Mouse (Mus musculus): ENCODE data around the gene Meis1. TPM values are rescaled to one million over a fixed set of nuclear protein-coding genes. Genes with fewer than 3 reads are reported as not detected.

Gene Meis1
- polyA plus RNA-seq, 1 experiment = 22.7 TPM

DNA sequence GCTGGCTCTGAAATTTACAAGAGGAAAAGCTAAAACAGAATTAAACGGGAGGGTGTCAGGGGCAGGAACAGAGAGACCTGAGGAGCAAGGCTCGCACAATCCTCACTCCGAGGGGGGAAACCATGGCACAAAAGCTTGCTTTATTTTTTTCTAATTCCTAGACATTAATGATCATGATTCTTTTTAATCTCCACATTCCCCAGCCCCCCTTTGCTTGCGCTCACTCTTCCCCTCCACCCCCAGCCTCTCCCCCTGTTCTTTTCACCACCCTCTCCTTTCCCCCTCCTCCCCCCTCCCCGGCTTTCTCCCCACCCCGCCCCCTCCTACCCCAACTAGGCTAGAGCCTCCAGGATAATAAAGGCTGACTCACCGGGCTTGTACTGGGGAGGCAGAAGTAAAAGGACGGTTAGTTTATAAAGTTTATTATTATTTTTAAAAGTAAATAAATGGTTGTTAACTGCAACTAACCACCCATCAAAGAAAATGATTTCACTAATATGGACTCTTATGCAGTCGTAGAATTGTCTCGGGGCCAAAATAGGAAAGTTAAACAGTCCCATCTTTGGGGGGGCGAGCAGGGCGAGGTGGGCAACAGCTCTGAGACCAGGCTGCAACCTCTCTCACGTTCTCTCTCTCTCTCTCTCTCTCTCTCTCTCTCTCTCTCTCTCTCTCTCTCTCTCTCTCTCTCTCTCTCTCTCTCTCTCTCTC, 139.9 kb downstream of the Meis1 start:
- no peak for DNase-seq (ENCODE audit: extremely low spot score in 1 of 2, low spot score in 1 of 2)

DNA sequence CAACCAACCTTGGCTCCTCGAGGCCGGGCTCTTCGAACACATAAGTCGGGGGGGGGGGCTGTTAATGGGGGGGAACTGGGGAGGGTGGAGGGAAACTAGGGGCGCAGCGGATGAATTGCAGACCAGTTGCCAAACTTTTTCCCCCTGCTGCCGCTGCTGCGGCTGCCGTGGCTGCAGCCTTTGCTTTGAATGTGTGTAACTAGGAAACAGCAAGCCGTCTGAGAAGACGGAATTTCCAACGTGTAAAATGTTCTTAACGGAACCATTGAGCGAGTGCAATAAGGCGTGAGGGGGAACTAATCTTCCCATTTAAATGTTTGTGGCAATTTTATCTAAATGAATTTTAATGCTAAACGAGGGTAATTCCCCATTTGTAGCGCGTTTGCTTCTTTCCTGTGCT, 140.8 kb downstream of the Meis1 start:
- DNase-seq (ENCODE audit: extremely low spot score in 1 of 2, low spot score in 1 of 2) = no peak

DNA sequence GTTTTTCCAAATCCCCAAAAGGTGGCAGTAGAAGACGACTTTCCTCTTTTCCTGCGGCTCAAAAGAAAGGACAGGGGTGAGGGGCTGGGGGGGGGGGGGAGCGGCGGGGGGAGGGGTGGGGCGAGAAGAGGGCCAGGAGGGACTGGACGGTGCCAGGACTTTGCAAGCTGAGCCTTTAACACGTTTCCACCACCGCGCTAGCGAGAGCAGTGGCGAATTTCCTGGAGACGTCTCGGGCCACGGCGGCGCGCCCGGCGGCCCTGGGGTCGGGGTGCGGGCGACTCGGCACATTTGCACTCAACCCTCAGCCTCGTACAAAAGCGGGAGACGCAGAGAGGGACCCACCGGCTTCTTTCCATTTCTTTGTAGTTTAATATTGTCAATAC, 141.2 kb downstream of the Meis1 start:
- DNase-seq (ENCODE audit: extremely low spot score in 1 of 2, low spot score in 1 of 2) = no peak

DNA sequence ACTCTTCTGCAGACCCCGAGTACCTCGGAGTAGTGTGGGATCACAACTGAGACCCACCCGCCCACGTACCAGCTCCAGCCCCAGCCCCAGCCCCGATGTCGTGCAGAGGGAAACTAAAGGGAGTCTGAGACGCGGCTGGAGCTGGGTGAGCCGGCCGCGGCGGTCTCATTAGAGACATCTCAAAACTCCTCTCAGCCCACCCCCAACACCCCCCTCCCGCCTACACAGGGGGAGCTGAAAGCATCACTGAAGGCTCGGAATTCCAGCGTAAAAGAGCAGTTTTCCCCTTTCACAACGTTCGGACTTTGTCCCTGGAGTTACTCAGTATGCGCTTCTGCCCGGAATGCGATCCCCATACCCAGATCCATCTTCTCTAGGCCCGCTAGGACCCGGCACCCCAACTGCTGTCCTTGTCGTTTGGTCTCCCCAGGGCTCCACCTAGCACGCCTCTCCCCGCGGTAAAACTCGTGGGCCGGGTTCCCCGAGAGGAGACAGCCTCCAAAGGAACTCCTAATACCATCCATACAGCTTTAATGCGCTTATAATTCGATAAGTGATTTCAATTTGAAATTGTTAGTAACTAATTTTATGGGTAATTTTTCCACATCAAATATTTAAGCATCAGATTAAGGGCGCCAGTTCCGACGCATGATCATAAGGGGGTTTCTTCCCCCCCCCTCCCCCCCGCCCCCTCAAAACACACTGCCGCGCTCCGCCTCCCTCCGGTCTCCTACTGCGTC, 141.7 kb downstream of the Meis1 start:
- DNase-seq (ENCODE audit: extremely low spot score in 1 of 2, low spot score in 1 of 2) = no peak

DNA sequence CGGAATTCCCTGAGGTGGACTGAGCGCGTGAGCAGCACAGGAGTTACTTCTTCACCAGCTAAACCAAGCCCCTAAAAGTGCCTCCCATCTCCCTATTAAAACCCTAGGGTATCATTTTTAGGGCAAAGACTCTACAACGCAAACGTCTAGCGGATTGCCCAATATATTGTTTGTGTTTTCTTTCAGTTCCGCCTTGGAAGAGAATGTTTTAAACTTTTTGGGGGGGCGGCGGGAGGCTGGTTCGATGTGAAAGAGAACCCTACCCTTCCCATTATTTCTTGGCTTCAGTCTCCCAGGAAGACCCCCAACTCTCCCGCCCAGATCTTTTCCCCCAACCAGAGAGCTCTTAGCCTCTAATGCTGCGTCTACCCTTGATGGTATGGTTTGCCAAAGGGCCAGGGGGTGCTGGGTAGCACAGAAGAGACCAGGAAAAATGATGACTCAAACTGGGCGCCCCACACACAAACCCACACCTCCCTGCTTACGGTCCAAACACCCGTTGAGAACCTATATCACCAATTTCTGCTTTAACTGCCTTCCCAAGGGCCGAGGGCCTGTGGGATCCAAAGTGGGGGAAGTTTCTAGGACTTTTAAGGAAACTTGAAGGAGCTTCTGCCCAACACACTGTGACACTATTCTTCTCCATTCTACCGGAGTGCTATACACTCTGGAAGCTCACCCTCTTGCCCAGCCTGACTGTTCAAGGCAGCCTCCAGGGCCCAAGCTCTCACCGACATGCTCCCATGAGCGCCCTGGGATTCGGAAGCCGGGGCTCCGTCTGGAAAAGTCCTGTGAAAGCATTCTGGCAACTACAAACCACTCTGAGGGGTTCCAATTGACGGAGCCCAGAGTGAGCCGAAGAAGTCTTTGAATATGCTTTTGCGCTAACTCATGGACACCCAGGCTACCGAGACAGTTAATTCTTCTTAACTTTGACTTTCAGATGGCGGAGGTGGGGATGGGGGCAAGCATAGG, 142.6 kb downstream of the Meis1 start:
- no peak for DNase-seq (ENCODE audit: extremely low spot score in 1 of 2, low spot score in 1 of 2)

DNA sequence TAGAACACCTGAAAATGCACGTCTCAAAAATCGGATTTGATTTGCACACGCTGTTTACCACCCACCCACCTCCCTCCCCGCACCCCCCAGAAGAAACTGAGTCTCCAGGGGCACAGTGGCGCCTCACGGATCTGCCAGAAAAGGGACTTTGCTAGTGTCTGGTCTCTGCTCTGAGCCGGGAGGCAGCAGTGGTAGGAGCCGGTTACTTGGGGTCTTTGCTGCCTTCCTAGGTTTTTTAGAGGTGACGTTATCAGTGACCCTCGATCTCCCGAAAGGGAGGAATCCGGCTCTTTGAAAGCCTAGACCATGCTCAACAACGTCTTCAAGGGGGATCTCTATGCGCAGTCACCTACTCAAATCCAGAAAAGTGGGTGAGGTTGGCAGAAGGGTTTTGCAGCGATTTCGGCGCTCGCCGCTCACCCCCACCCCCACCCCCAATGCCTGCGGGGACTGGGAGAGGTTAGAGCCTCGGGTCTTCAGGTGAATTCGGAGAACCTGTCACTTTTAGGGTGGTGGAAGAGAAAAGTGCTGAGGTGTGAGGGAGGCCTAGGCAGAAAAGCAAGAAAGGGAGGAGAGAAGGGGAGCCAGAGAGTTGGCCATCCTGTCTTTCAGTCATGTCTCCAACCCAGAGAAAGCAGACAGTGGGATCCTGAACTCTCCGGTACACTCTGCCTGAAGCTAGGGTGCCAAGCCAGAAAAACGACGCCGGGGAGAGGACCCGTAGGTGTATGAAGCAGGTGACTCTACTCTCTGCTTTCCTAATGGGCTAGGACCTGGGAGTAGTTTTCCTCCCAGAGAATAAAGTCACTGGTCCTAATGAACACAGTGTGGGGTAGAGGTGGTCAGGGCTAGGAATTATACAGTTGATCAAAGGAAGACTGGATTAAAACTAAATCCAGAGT, 143.5 kb downstream of the Meis1 start:
- no peak for DNase-seq (ENCODE audit: extremely low spot score in 1 of 2, low spot score in 1 of 2)

DNA sequence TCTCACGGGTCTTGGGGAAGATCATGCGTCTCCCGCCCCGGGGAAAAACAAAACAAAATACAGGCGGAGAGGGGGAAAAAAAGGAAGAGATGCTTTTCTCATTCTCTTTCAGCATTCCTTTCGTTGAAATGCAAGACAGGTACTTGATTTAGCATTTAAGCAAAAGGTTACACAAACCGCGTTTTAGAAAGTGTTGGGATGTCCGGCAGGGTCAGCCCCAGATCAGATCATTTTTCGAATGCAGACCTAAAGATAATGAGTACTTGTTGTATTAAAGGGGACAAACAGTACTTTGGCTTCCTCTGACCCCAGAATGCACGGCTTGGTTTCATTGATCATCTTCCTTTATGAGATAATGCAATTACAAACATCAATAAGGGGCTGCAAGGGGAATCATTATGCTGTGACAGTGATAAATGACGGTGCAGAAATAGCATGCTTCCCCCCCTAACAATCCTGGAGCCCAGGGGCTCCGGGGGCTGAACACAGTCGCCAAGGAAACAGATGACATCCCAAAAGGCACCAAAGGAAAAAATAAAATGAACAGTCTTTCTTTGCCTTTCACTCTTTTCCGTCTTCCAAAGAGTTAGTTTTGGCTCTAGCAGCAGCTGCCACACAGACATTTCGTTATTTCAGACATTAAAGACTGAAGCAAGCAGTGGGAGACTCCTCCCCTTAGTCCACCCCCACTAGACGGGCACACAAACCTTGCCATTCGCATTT, 144.3 kb downstream of the Meis1 start:
- DNase-seq (ENCODE audit: extremely low spot score in 1 of 2, low spot score in 1 of 2) = no peak

DNA sequence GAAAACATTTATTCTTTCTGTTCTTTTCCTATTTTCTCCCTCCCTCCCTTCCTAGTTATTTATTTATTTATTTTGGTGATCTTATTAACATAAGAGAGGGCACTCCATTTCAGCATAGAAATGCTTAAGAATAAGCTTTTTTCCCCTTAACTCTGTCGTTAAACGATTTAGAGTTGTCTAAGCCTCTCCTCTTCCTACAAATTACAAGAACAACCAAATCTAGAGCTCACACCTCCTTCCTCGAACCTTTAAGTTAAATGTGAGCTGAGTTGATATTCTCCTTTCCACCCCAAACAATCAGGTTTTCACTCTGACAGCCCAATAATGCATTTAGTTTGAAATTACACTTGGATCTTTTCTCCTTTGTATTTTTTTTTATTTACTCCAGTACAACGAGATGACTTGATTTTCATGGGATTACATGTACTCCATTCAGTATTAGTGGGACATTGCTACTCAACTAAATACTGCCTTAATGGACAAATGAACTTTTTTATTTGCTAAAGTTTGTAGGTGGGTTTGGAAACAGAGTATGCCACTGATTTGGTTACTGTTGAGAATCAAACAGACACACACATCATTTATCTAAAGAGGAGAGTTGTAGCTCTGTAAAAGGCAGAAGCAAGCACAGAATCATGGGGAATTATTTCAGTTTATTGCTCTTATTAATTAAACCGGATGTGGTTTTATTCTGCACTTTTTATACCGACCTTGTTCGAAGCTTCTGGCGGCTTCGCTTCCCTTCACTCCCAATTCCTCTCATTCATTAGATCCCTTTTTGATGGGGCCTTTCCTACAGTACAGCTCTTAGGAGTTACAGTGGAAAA, 145.1 kb downstream of the Meis1 start:
- no peak for DNase-seq (ENCODE audit: extremely low spot score in 1 of 2, low spot score in 1 of 2)

DNA sequence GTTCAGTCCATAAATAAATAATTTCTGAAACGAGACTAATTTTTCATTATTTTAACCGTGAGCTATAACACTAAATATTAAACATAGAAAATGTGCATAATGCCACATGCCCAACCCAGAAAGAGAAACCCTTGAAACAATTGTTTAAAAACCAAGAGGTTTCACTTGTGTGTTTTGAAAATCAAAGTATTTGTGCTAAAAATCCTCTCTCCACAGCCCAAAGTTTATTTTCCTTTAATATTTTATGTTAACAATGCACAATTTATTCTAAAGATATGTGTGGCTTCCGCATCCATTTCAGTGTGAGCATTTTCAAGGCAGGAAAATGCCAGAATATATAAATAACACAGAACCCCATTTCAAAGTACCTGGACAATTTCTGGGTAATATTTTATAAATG, 146.0 kb downstream of the Meis1 start:
- DNase-seq (ENCODE audit: extremely low spot score in 1 of 2, low spot score in 1 of 2) = no peak

DNA sequence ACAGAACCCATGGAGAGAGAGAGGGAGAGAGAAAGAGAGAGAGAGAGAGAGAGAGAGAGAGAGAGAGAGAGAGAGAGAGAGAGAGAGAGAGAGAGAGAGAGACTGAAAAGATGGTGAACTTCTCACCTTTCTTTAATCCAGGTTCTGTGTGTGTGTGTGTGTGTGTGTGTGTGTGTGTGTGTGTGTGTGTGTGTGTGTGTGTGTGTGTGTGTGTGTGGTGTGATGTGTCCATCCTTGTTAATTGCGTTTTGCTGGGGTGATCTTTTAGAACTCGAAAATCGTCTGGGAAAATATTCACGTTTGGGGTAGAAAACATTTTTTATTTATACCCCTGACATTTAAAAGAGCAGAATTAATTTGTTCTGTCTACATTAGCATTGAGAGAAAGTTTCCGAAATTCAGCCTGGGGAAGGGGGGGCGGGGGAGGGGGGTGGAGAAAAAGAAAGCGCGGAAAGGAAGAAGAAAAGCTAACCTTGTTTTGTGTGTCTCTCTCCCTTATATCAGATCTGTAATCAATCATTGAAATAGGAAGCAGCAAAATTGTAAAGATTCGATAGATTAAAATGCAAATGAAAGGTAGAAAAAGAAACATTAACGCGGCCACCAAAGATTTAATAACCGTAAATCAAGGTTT, 146.6 kb downstream of the Meis1 start:
- DNase-seq (ENCODE audit: extremely low spot score in 1 of 2, low spot score in 1 of 2) = no peak

DNA sequence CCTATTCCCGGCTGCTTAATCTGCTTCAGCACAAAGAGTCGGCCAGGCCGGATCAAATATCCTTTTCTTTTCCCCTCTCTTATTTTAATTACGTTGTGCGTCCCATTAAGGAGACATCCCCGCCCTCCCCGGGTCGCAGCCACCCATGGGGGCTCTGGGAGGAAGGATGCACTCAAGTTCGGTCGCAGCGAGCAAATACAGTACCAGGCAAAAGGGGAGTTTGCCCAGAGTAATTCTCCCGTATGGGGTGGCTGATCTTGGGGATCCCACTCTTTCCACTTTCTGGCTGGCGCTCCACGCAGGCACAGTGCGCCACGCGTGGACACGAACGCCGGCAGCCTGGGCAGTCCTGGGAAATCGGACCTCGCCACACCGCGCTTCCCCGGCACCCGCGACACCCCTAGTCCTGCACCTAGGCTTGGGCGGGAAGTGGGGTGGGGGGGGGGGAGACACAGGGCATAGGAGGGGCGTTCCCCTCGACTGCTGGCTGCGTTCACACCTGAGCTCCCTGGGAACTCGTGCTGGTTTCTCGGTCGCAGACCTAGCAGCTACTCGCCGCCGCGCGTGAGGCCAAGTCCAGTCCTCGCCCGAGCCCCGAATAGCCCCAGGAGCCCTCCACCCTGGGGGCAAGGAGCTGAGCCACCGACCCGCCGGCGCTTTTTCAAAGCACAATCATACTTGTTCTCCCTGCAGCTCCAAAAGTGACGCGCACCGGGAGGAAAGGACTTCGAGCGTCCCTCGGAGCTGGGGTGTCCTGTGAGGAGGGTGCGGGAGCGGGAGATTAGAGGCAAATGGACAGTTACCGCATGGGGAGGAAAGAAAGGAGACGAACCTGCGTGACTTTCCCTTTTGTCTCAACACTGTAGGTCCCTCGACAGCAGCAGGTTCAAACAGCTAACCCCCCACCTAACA, 147.4 kb downstream of the Meis1 start:
- no peak for DNase-seq (ENCODE audit: extremely low spot score in 1 of 2, low spot score in 1 of 2)

DNA sequence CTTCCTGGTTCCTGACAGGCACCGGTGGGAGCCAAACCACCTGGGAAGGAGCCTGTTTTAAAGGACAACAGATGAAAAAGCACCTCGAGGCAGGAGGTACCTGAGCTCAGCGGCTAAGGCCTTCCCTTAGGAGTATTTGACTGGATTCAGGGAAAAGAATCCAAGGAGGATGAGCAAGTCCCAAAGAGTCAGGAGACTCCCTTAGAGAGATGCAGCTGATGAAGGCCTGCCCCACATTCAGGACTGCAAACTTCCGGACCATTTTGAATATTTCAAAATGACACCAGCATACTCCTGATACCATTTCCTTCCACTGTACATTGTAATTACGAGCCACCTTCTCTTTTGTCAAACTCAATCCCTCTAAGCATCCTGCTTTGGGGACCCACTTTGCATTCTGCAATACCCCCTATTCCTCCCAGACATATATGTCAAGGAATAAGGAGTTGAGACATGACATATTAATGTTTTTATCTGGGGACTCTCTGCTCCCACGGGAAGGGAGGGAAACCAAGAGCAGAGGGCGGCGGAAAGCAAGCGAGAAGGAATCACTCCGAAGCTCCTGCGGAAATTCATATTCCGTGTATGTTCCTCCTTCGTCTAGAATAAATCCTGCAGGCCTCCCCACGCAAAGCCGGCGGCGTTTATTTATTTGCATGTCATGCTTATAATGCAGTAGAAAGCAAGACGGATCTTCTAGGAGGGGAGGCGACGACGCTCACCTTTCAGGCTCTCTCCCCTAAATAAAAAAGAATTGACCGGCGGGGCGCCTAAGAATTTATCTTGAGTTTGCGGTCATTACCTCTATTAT, 148.5 kb downstream of the Meis1 start:
- no peak for DNase-seq (ENCODE audit: extremely low spot score in 1 of 2, low spot score in 1 of 2)

DNA sequence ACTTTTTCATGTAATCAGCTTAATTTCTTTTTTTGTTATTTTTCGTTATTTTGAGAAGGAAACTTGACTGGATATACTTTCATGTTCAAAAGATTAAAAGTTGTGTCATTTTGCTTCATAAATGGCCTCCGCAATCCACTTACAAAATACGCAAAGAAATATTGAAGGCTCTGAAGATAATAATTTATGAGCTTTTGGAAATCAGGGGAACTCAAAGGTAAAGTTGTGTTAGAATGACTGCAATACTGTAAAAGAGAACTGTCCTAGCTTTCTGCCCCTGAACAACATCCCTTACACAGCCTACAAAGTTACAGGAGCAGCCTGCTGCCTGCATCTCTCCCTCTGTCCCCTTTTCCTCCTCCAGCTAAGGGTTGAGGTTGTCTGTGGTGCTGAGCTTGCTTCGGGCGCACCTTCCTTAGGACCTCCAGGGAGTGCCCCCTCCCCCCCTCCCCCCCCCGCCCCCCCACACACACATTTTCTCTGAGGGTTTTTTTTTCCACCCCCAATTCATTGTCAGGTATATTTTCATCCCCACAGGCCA, 149.3 kb downstream of the Meis1 start:
- no peak for DNase-seq (ENCODE audit: extremely low spot score in 1 of 2, low spot score in 1 of 2)

DNA sequence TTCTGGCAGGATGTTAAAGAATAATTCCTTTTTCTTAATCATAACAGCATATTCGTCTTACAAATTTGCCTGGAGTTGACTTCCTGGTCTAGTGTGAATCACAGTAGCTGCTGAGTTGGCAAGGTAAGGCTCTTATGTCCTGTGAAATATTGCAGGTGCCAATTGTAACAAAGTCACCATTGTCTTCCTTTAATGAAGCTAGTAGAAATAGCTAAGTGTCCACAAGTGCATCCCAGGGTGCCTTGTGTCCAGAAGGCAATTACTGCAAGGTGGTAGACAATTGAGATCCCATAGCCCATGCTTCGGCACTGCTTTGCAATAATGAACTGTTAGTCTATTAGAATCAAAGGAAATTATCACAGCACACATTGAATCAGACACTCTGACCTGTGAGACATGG, 151.1 kb downstream of the Meis1 start:
- no peak for DNase-seq (ENCODE audit: extremely low spot score in 1 of 2, low spot score in 1 of 2)

DNA sequence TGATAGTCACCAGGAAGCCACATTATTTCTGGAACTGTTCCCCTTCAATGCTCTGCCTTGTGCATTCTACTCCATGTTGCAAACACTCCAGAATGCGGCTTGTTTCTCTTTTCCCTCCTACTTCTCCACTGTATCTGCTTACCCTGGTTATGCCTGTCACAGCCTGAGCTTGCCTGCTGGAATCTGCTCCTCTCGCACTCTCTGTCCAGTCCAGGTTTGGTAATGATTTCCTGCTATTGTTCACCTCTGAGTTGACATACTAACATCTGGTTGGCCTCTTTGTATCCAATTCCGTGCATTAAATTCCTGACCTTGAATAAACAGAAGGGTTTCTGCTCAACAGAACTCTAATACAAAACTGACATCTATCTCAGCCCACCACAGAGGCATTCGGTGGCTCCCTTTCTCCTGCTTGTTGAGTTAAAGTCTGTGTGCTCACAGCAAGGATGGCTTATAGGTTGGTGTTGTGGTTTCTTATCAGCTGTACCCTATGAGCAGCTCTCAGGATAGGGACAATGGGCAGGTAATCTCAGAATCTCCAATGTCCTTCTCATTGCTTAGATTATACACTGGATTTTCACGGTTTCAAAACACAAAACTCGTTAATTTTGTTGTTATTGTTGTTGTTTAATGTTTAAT, 152.5 kb downstream of the Meis1 start:
- no peak for DNase-seq (ENCODE audit: extremely low spot score in 1 of 2, low spot score in 1 of 2)

DNA sequence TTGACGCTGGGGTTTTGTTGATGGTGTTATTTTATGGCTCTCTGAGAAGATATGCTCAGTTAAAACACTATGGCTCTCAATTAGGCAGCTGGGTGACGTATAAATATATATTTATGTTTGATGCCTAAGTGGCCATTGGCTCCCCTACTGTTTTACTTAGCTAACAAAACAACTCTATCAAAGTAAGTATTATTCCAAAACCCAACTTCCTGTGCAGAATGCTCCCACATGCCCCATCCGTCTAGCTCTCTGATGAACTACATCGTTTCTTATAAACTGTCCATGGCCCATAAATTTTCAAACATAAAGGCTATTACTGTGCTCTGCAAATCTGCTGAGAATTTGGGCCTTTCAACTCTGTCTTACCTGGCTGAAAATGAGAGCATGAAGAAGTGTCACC, 168.0 kb downstream of the Meis1 start:
- DNase-seq (ENCODE audit: extremely low spot score in 1 of 2, low spot score in 1 of 2) = no peak

Data from frontal cortex, adult 2 months (tissue).